ENCODE assay signal across 24 mouse cellular contexts in genomic region chr16:16571356-16571755, GRCm38 (mm10). TPM values are rescaled to one million over a fixed set of nuclear protein-coding genes. Genes with fewer than 3 reads are reported as not detected.
DNase-seq lines count a peak whose midpoint lies in the region; ATAC-seq and TF ChIP-seq lines count a peak whose summit lies in the region.
"Had no signal": no experiment of that assay in that cellular context is flagged by ENCODE, and none has a peak within 500 bp of the region (broad histone marks: within the 10 kb centered on the region; RNA-seq: fewer than 3 reads in every experiment).

No protein-coding gene starts in this region.

- no peak overlapping the region for H3K4me3 ChIP-seq in lung, postnatal 0 days (ENCODE audit: low read depth, low read length)
- H3K4me3 ChIP-seq in liver, postnatal 0 days (ENCODE audit: low read depth, low read length), result peak overlapping the region; percentile 20; the same call in 1 of the 2 replicates
- H3K4me3 ChIP-seq: forebrain, embryonic 12.5 days; layer of hippocampus, adult 2 months; limb, embryonic 13.5 days; midbrain, embryonic 15.5 days; stomach, embryonic 15.5 days had no signal

- no peaks in the 10 kb centered on the region for H3K27me3 ChIP-seq in lung, postnatal 0 days (replicated peaks; ENCODE audit: insufficient read depth, low read length)
- H3K27me3 ChIP-seq in liver, postnatal 0 days (ENCODE audit: insufficient read depth, low read length), result no peaks in the 10 kb centered on the region
- H3K27me3 ChIP-seq: forebrain, embryonic 12.5 days; limb, embryonic 13.5 days; midbrain, embryonic 15.5 days; stomach, embryonic 15.5 days had no signal

- H3K36me3 ChIP-seq in lung, postnatal 0 days (ENCODE audit: insufficient read depth, low read length), result no peaks in the 10 kb centered on the region
- no peaks in the 10 kb centered on the region for H3K36me3 ChIP-seq in liver, postnatal 0 days (replicated peaks; ENCODE audit: insufficient read depth, low read length)
- H3K36me3 ChIP-seq: forebrain, embryonic 12.5 days; limb, embryonic 13.5 days; midbrain, embryonic 15.5 days; stomach, embryonic 15.5 days had no signal

- intact Hi-C loops in left cerebral cortex, postnatal 25 days (cut with DNase I), result no loop called here

- no peak for TF ChIP-seq CTCF in lung, postnatal 0 days (IDR thresholded peaks at IDR 0.05)
- no peak for TF ChIP-seq CTCF in liver, postnatal 0 days (IDR thresholded peaks at IDR 0.05; ENCODE audit: low read depth)

- ATAC-seq in lung, postnatal 0 days, result no peak
- ATAC-seq in common myeloid progenitor, adult 5-6 weeks (replicated peaks; ENCODE audit: low read depth, poor library complexity, severe bottlenecking), result peak; percentile 79
- peak; percentile 67; the same call in 1 of the 2 replicates for ATAC-seq in liver, postnatal 0 days
- peak; percentile 82; the same call in 1 of the 2 replicates for ATAC-seq in neutrophil, adult 5-6 weeks (ENCODE audit: extremely low read depth, insufficient number of reproducible peaks, low FRiP score, poor library complexity, severe bottlenecking)
- ATAC-seq: hindbrain, postnatal 0 days; intestine, embryonic 16.5 days; midbrain, embryonic 15.5 days had no signal

- no peaks in the 10 kb centered on the region for H3K4me1 ChIP-seq in lung, postnatal 0 days (ENCODE audit: insufficient read depth, low read depth, low read length)
- H3K4me1 ChIP-seq in liver, postnatal 0 days (ENCODE audit: insufficient read depth), result 0 out of 2 replicates have a peak, but pooled peaks cover 1% of the 10 kb centered on the region
- H3K4me1 ChIP-seq: forebrain, embryonic 12.5 days; limb, embryonic 13.5 days; midbrain, embryonic 15.5 days; stomach, embryonic 15.5 days had no signal

- 68% methylated on average over 3 of the region's 3 CpGs for WGBS in lung, postnatal 0 days
- WGBS in liver, postnatal 0 days (ENCODE audit: insufficient replicate concordance), result 42% methylated on average over 3 of the region's 3 CpGs

- no peak overlapping the region for H3K9ac ChIP-seq in lung, postnatal 0 days (replicated peaks; ENCODE audit: low read depth)
- H3K9ac ChIP-seq in liver, postnatal 0 days (replicated peaks), result no peak overlapping the region
- H3K9ac ChIP-seq: forebrain, embryonic 12.5 days; limb, embryonic 13.5 days; lung, embryonic 14.5 days; midbrain, embryonic 15.5 days; stomach, embryonic 15.5 days had no signal

- peak; percentile 59 for DNase-seq in lung, postnatal 0 days (ENCODE audit: low spot score)
- no peak for DNase-seq in lung, postnatal 4 days
- no peak for DNase-seq in liver, postnatal 0 days
- no peak for DNase-seq in left cerebral cortex, postnatal 25 days (ENCODE audit: low spot score in 2 of 2)
- no peak for DNase-seq in cerebellum, postnatal 10 days
- no peak for DNase-seq in heart, adult 11 months
- DNase-seq: adrenal gland, adult 2 months; cerebellum, adult 8-10 months; kidney, adult 9 months; kidney, postnatal 25 days; lung, embryonic 14.5 days; right cerebral cortex, adult 18-20 months; right cerebral cortex, postnatal 4 days; thymus, postnatal 25 days had no signal

- H3K9me3 ChIP-seq in lung, postnatal 0 days (ENCODE audit: low read length), result no peaks in the 10 kb centered on the region
- H3K9me3 ChIP-seq in liver, postnatal 0 days (ENCODE audit: low read length), result no peaks in the 10 kb centered on the region
- H3K9me3 ChIP-seq: forebrain, embryonic 12.5 days; limb, embryonic 13.5 days; midbrain, embryonic 15.5 days; stomach, embryonic 15.5 days had no signal

- no peak overlapping the region for H3K27ac ChIP-seq in lung, postnatal 0 days (ENCODE audit: low read length)
- H3K27ac ChIP-seq in liver, postnatal 0 days (ENCODE audit: low read depth), result peak overlapping the region; percentile 44; the same call in 1 of the 2 replicates
- H3K27ac ChIP-seq: forebrain, embryonic 12.5 days; hindbrain, postnatal 0 days; layer of hippocampus, adult 2 months; limb, embryonic 13.5 days; midbrain, embryonic 15.5 days; stomach, embryonic 15.5 days had no signal

- no peak overlapping the region for H3K4me2 ChIP-seq in lung, postnatal 0 days (replicated peaks; ENCODE audit: low read depth, low read length)
- H3K4me2 ChIP-seq in liver, postnatal 0 days (ENCODE audit: low read depth, low read length), result 0 out of 2 replicates have a peak overlapping the region, but pooled peaks have one; percentile 15
- H3K4me2 ChIP-seq: forebrain, embryonic 12.5 days; heart, embryonic 11.5 days; limb, embryonic 13.5 days; lung, embryonic 14.5 days; midbrain, embryonic 15.5 days; stomach, embryonic 15.5 days had no signal

- no peak for TF ChIP-seq EP300 in lung, postnatal 0 days (IDR thresholded peaks at IDR 0.05)
- peak; percentile 24; the same call in 1 of the 2 replicates for TF ChIP-seq EP300 in liver, postnatal 0 days (IDR thresholded peaks at IDR 0.05; ENCODE audit: low read depth)

RNA-seq across cellular contexts. Expression of gene Fgd4, which starts 29.0 kb away (rescaled TPM):
- 4.0 and 4.6 TPM in 2 replicates for polyA plus RNA-seq in lung, postnatal 0 days (2015; fragmentation: Nextera tagmentation; extraction: Ambion mirVana)
- total RNA-seq in common myeloid progenitor, adult 5-6 weeks (2017), result 15.0 and 16.9 TPM in 2 replicates
- 1.9 and 2.1 TPM in 2 replicates for polyA plus RNA-seq in liver, postnatal 0 days (2015; fragmentation: Nextera tagmentation; extraction: Ambion mirVana)
- 60.9 and 72.7 TPM in 2 replicates for total RNA-seq in neutrophil, adult 5-6 weeks (2017)
- 10 to 100 TPM; 34.4 to 38.2 TPM for total RNA-seq in left cerebral cortex, postnatal 25 days (2021)
